Mouse (Mus musculus) cortical plate, adult 2 months (tissue): Measurements from ENCODE around the gene Cryba4.

ENCODE experiments used
- CTCF ChIP-seq: fragments of 200-500 bp; IDR thresholded peaks from 2 replicates; pipeline ENCODE4 v1.5.1; 2011; ENCODE audit warnings: mild to moderate bottlenecking, control low read depth, low read length; ENCODE audit not compliant: insufficient read depth; ENCODE audit errors: extremely low read depth
- POLR2A ChIP-seq: fragments of 200-500 bp; IDR thresholded peaks from 2 replicates; pipeline ENCODE4 v1.6.1; 2011; ENCODE audit warnings: mild to moderate bottlenecking, low read length, control low read depth; ENCODE audit not compliant: insufficient read depth; ENCODE audit errors: extremely low read depth

DNA sequence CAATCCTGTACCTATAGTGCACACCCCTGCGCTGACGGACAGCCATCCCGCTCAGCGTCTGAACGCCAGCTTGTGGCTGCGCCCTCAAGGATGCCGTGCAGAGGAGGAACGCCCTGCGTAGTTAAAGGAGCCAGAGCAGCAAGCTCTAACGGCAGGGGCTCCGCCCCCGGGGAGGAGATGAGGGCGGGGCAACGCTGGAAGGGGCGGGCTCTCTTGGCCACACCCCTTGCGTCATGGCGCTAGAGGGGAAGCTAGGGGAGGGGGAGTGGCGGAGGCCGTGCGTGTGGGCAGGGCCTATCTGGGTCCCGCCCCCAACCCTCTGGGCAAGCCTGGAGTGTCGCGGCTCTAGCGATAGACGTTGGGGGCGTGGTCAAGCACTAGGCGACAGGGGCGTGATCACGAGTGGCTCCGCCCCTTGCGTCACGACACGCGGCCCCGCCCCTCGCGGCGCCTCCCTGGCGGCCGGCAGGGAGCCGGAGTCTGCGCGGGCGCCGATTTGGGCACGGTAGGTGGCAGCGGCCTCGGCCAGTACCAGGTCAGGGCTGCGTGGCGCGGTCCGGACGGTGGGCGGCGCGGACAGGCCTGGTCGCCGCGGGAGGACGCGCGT, 24.1 kb upstream of the Cryba4 start, which contains the start of gene Tpst2:
- TF ChIP-seq POLR2A (peak; percentile 99), CTCF (no peak)
